Mouse (Mus musculus) cerebellum, adult 18-20 months (tissue): Measurements from ENCODE around the gene Zhx3.

Source experiments
- DNase-seq, 2 experiments: peaks; one replicate each; pipeline ENCODE4 v3.0.0; 2021

Zhx3 gene

GRCm38 (mm10) chr2:160872890-160873382 is at the start of gene Zhx3:
Gene Zhx3 (minus strand): TSS chr2:160872998.
- DNase-seq, result peak; percentile 90 to 95

GRCm38 (mm10) chr2:160921285-160921684 is 48.5 kb upstream of the Zhx3 start:
- no peak for DNase-seq

GRCm38 (mm10) chr2:160918930-160919215 is 46.1 kb upstream of the Zhx3 start:
- no peak for DNase-seq

GRCm38 (mm10) chr2:160918154-160918929 is 45.5 kb upstream of the Zhx3 start:
- no peak for DNase-seq

DNA sequence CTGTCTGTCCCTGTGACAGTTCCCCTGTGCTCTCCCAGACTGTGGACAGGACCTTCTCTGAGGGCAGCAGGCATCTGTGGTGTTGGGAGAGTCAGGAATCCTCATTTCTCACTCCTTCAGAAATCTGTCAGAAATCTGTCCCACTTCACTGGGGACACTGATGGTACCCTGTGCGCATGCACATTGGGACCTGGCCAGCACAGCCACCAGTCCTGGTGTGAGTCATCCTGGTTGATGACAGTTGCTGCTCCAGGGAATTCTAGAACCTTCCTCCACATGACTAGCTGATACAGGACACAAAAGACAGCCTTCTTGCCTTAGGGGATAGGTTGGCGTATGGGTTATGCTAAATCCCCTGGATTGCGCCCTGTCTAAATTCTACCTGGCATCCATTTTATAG is 44.5 kb upstream of the Zhx3 start:
- DNase-seq, result peak; percentile 48 to 49

GRCm38 (mm10) chr2:160916714-160917113 is 43.9 kb upstream of the Zhx3 start:
- DNase-seq, result no peak

- DNase-seq, result peak; percentile 59 to 68
Observed at GRCm38 (mm10) chr2:160915821-160916610, 43.2 kb upstream of the Zhx3 start.

GRCm38 (mm10) chr2:160914656-160915055 is 41.9 kb upstream of the Zhx3 start:
- peak in 1 of 2 experiments; percentile 34 for DNase-seq

DNA sequence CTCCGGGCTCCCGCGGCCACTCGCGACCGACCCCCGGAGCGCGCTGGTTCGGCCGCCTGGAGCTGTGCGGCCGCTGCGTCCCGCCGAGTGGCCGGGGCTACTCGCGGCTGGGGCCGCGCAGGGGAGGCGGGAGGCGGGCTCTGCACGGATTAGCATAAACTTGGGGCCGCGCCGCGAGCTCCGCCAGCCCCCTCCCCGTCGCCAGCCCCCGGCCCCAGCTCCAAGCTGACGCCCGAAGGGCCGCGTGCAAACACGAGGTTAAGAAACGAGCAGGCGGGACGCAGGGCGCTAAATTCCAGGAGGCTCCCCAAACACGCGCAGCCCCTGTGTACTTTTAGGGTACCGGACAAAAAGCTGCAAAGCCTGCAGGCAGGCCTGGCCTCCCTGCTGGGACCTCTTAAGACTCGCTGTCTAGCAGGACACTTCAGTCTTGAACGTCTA is 39.5 kb upstream of the Zhx3 start, which contains the start of gene Emilin3:
TSS of gene Emilin3 (minus strand) at position 98 of the 441 bp plus-strand sequence.
- no peak for DNase-seq

DNA sequence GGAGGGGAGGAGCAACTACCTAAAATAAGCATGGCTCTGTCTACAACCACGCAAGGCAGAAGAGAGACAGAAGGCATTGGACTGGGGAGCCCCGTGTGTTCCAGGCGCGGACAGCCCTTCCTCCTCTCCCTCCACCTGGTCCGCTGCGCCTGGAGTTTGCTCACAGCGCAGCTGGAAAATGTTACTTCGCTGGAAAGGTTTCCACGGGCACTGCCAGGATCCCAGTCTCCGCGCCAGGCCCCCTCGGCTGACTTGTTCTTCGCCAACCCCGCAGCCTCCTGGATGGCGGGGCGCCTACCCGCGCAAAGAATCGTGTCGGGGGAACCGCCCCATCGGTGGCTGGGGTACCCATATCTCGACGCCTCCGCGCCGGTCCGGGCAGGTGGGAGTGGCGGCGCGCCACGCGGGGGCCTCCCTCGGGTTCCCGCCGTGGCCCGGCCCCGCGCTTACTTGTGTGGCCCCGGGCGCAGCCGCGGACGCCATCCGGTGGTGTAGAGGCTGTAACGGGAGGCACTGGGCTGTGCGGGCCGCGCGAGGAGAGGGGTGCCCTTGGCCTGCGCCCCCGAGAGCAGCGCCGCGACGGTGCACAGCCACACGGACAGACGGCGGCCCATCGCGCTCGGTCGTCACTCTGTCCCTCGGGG is 38.9 kb upstream of the Zhx3 start:
- DNase-seq, result peak; percentile 34 to 61

DNA sequence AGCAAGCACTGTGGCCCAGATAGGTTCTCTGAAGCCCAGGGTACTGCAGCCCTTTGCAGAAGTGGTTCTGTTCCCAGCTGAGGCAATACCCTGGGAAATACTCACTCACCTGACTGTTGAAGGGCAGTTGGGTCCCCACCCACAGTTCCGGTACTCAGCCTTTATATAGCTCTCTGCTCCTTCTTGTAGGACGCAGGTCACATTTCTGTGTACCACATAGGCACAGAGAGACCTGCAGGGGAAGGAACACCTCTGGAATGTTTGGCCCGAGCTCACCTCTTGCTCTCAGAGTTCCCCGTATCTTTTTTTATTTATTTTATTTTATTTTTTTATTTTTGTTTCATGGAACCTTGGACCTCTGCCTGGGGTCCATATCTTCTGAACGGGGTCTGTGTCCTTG is 37.8 kb upstream of the Zhx3 start:
- no peak for DNase-seq

DNA sequence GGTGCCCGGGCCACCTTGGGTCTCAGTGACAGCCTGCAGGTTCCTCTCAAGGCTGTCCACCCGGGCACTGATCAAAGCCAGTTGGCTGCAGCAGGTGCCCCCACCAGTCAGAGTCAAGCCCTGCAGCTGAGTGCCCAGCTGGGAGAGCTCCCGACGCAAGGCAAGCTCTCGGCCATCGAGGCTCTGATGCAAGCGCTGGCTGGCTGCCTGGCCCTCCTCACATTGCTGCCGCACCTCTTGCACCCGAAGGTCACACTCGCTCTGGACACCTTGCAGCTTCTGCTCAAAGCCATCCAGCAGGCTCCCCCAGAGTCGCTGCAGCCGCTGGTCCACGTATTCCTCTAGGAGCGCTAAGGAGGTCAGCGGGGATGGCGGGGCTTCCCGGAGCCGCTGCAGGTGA is 35.8 kb upstream of the Zhx3 start:
- DNase-seq, result no peak

DNA sequence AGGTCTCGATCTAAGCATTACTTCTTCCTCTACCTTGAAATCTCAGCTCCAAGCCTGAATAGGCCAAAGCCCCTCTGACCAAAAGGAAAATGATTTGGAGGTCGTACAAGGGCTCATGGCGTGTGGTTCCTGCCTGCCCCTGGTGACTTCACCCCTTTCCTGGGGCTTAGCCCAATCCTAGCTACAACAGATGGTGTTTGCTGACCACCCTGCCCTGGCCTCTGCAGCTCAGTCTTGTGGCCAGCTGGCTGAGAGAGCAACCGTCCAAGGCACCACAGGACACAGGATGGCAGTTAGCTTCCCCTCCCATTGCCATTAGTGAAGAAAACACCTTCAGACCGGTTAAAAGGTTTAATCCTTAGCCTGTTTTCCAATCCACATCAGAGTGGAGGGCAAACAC is 33.3 kb upstream of the Zhx3 start:
- DNase-seq, result peak; percentile 79 to 85

DNA sequence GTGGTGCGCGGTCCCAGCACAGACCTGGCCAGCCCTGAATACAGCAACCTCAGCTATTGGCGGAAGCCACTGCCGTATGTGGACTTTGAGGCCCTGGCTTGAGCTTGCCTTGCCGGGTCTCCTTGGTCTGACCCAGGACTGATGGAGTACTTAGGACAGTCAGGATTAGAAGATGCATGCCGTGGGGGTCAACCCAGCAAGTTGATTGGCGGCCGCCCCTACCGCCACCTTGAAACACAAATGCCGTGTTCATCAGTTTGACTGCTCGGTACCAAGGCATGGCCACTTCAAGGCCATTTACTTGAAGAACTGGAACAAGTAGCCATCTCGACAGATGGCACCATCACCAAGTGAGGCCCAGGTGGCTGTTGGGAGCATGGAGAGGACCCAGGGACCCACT is 32.5 kb upstream of the Zhx3 start:
- peak in 1 of 2 experiments; percentile 33 for DNase-seq

GRCm38 (mm10) chr2:160901656-160902412 is 29.0 kb upstream of the Zhx3 start:
- peak in 1 of 2 experiments; percentile 11 for DNase-seq

GRCm38 (mm10) chr2:160891697-160892096 is 18.9 kb upstream of the Zhx3 start:
- no peak for DNase-seq

DNA sequence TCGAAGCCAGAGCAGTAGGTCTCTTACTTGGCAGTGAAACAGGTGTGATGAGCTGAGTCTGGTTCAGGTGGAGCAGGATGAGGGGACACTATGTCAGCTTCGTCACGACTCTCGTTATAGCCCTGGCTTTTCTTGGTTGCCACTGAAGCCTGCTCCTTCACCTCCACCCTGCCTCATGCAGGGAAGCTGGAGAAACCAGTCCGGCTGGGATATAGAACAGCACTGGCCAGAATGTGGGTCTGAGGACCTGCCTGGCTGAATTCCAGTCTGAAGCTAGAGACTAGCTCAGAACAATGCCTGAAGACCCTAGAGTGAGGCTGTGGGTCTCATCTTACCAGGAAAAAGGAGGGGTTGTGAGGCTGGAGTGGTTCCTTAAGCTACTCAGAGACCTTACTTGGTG is 18.2 kb upstream of the Zhx3 start:
- no peak for DNase-seq

DNA sequence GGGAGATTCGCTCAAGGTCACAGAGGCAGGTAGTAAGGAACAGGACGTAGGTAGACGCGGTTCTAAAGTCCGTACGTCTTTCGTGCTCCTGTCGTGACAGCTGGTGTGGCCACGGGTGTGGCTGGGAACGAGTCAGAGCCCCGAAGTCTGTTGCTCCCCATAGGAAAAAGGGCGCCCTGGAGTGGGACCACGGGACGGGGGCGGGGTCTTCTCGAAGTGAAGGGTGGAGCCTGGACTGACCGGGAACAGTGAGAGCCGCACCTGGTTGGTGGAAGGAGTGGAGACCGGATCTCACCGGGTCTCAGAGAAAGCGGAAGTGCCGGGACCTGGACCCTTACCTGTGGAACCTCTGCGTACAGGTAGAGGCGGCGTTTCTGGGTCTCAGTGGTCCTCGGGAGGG is 15.1 kb upstream of the Zhx3 start:
- DNase-seq, result peak; percentile 42 to 56

DNA sequence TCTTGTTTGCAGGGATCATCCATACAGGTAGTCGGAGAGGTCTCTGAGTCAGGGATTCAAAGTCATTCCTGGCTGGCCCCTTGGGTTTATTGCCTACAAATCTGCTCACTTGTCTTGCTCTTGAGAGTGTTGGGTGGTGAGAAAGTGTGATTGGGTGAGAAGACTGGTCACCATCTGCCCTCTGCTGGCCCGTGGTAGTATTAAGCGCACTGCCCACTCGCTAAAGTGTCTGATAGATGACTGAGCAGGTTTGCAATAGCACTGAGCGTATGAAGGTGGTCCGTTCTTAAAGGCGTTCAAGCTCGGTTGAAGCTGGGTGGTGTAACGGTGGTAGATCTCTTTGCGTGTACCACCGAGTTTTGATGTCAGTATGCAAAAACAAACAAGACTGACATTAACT is 14.5 kb upstream of the Zhx3 start:
- peak; percentile 87 to 91 for DNase-seq

GRCm38 (mm10) chr2:160886221-160886620 is 13.4 kb upstream of the Zhx3 start:
- DNase-seq, result no peak

DNA sequence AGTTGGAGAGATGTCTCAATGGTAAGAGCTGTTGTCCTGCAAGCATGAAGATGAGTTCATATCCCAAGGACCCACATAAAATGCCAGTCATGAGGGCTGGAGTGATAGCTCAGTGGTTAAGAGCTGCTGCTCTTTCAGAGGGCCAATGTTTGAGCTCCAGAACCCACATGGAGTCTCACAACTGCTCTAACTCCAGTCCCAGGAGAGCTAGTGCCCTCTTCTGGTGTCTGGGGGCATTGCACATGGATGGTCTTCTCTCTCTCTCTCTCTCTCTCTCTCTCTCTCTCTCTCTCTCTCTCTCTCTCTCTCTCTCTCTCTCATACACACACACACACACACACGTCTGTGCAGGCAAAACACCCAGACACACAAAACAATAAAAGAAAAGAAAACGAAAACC is 12.0 kb upstream of the Zhx3 start:
- DNase-seq, result peak; percentile 50 to 59

GRCm38 (mm10) chr2:160883912-160884311 is 11.1 kb upstream of the Zhx3 start:
- DNase-seq, result no peak

- peak; percentile 32 to 39 for DNase-seq
Observed at GRCm38 (mm10) chr2:160882436-160882835, 9.6 kb upstream of the Zhx3 start.
